ENCODE assay signal across 26 mouse cellular contexts in genomic region chr3:151283829-151284228, GRCm38 (mm10).
DNase-seq lines count a peak whose midpoint lies in the region; ATAC-seq and TF ChIP-seq lines count a peak whose summit lies in the region.
"Had no signal": no experiment of that assay in that cellular context is flagged by ENCODE, and none has a peak within 500 bp of the region (broad histone marks: within the 10 kb centered on the region; RNA-seq: fewer than 3 reads in every experiment).

No protein-coding gene starts in this region.

- H3K4me2 ChIP-seq in myocyte (ENCODE audit: low read depth), result no peak overlapping the region

- TF ChIP-seq POLR2A in myocyte (IDR thresholded peaks at IDR 0.05; ENCODE audit: insufficient read length, low read depth), result no peak

- no peaks in the 10 kb centered on the region for H3K79me3 ChIP-seq in C2C12 (ENCODE audit: low read depth)

- H3K36me3 ChIP-seq in C2C12 (ENCODE audit: control insufficient read depth, insufficient read depth), result no peaks in the 10 kb centered on the region
- H3K36me3 ChIP-seq in myocyte (ENCODE audit: control insufficient read depth, insufficient read depth), result no peaks in the 10 kb centered on the region
- H3K36me3 ChIP-seq: G1E had no signal

- H3K27me3 ChIP-seq in C2C12 (ENCODE audit: control insufficient read depth, insufficient read depth, insufficient read length) (no peaks in the 10 kb centered on the region), myocyte (ENCODE audit: control insufficient read depth, insufficient read depth, insufficient read length) (no peaks in the 10 kb centered on the region)
- H3K27me3 ChIP-seq: CH12.LX, Patski had no signal

- ATAC-seq in megakaryocyte, adult 5-6 weeks (ENCODE audit: poor library complexity, severe bottlenecking), result no peak
- ATAC-seq: activated CD4-positive, CD25-positive, alpha-beta regulatory T cell, adult 4 months; CD4-positive, CD25-positive, alpha-beta regulatory T cell, adult 4 months; Patski had no signal

- no peak for TF ChIP-seq CTCF in C2C12 (IDR thresholded peaks at IDR 0.05; ENCODE audit: control insufficient read depth, insufficient read depth, insufficient read length)

- DNase-seq in 3T3-L1 (ENCODE audit: low read depth, low spot score) (peak; percentile 65), NIH3T3 (ENCODE audit: low read depth) (peak; percentile 34)
- no peak for DNase-seq in urinary bladder, postnatal 36 days (ENCODE audit: low spot score in 2 of 2)
- no peak for DNase-seq in Muller cell, postnatal 12 days (ENCODE audit: inconsistent ontology term)
- DNase-seq in kidney, postnatal 4 days, result no peak
- DNase-seq: adrenal gland, adult 2 months; adrenal gland, adult 8-10 months; adrenal gland, postnatal 10 days; adrenal gland, postnatal 14 days; adrenal gland, postnatal 25 days; adrenal gland, postnatal 36 days; B cell, adult 2 months; cerebellum, adult 11 months; cerebellum, adult 11-12 months; cerebellum, adult 18-20 months; cerebellum, adult 2 months; cerebellum, adult 8-10 months; cerebellum, adult 9-10 months had no signal

- no peak overlapping the region for H3K4me3 ChIP-seq in C2C12 (ENCODE audit: insufficient read depth, poor library complexity, severe bottlenecking)
- no peak overlapping the region for H3K4me3 ChIP-seq in myocyte

- no peaks in the 10 kb centered on the region for H3K79me2 ChIP-seq in C2C12 (ENCODE audit: control insufficient read depth, insufficient read depth)
- H3K79me2 ChIP-seq in myocyte (ENCODE audit: control insufficient read depth, insufficient read depth), result no peaks in the 10 kb centered on the region

- no peak overlapping the region for H3ac ChIP-seq in C2C12 (ENCODE audit: control insufficient read depth, insufficient read length, low read depth)
- no peak overlapping the region for H3ac ChIP-seq in myocyte (ENCODE audit: control insufficient read depth, insufficient read length)

TF ChIP-seq in C2C12, 6 proteins besides CTCF, POLR2A, EP300 and RAD21:
- TF ChIP-seq CEBPB (IDR thresholded peaks at IDR 0.05; ENCODE audit: low read depth), result peak; percentile 60
- TF ChIP-seq MAX (IDR thresholded peaks at IDR 0.05), result no peak

TF ChIP-seq in myocyte, 11 proteins besides CTCF, POLR2A, EP300 and RAD21:
- TF ChIP-seq CEBPB (IDR thresholded peaks at IDR 0.05; ENCODE audit: insufficient read depth, poor library complexity, severe bottlenecking) (peak; percentile 89), SRF (IDR thresholded peaks at IDR 0.05; ENCODE audit: control insufficient read depth, insufficient read length, low read depth) (no peak)

Comparison
In these comparisons a context has a peak if more than half of its experiments do, and no peak if none do; other contexts are left out.
1. DNase-seq: peak in 3T3-L1 (single experiment) and NIH3T3 (single experiment); none in urinary bladder, postnatal 36 days (0 of 2), Muller cell, postnatal 12 days (single experiment) and kidney, postnatal 4 days (0 of 2).